Mouse (Mus musculus): ENCODE data around the gene Agbl1. TPM values are rescaled to one million over a fixed set of nuclear protein-coding genes. Genes with fewer than 3 reads are reported as not detected.
A peak's percentile ranks its signal among the peaks of the same experiment; 100 is the strongest.

Gene Agbl1
- polyA plus RNA-seq, 1 experiment from 2014 or later: not detected

DNA sequence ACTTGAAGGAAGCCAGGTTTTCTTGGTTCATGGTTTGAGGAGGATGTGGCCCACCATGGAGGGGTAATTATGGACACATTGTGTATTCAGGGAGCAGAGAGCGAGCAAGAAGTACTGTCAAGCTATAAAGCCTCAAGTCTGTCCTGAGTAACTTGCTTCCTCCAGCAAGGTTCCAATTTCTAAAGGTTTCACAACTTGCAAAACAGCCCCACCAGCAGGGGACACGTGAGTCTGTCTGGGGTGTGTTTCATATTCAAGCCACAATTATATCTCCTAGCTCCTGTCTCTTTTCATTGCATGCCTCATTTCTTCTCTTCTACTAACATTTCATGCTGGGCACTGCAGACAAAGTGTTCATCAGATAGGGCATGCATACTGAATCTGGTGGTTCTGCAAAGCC lies 53.1 kb downstream of the Agbl1 start:
- Histone ChIP-seq H3K27ac (replicated peaks) (no peak overlapping the region), H3K36me3 (ENCODE audit: control insufficient read depth, insufficient read depth, low read length) (no peaks in the 10 kb centered on the region), H3K4me3 (ENCODE audit: low read depth, low read length) (no peak overlapping the region), H3K27me3 (ENCODE audit: control insufficient read depth, insufficient read depth, low read length) (no peaks in the 10 kb centered on the region), H3K4me1 (replicated peaks; ENCODE audit: control insufficient read depth, insufficient read depth) (no peaks in the 10 kb centered on the region), H3K4me2 (replicated peaks; ENCODE audit: low read depth) (no peak overlapping the region), H3K9ac (ENCODE audit: low read length) (no peak overlapping the region), H3K9me3 (ENCODE audit: control insufficient read depth, low read length) (no peaks in the 10 kb centered on the region)
- WGBS: 60% methylated on average over 2 of the region's 2 CpGs
- DNase-seq (ENCODE audit: low spot score) (no peak), ATAC-seq (ENCODE audit: low FRiP score, low TSS enrichment) (no peak)
- TF ChIP-seq CTCF (IDR thresholded peaks at IDR 0.05; ENCODE audit: low read depth) (no peak), EP300 (optimal IDR thresholded peaks at IDR 0.05) (no peak)

- H3K27ac ChIP-seq (replicated peaks): no peak overlapping the region
- H3K4me1 ChIP-seq (replicated peaks; ENCODE audit: control insufficient read depth, insufficient read depth): no peaks in the 10 kb centered on the region
- no peak overlapping the region for H3K4me2 ChIP-seq (replicated peaks; ENCODE audit: low read depth)
- peak; percentile 66 for TF ChIP-seq CTCF (IDR thresholded peaks at IDR 0.05; ENCODE audit: low read depth)
- TF ChIP-seq EP300 (optimal IDR thresholded peaks at IDR 0.05): no peak
- WGBS: 67% methylated on average over 3 of the region's 3 CpGs
- no peaks in the 10 kb centered on the region for H3K27me3 ChIP-seq (ENCODE audit: control insufficient read depth, insufficient read depth, low read length)
- ATAC-seq (ENCODE audit: low FRiP score, low TSS enrichment) (no peak), DNase-seq (ENCODE audit: low spot score) (no peak)
- H3K4me3 ChIP-seq (ENCODE audit: low read depth, low read length): no peak overlapping the region
- no peak overlapping the region for H3K9ac ChIP-seq (ENCODE audit: low read length)
- H3K36me3 ChIP-seq (ENCODE audit: control insufficient read depth, insufficient read depth, low read length): no peaks in the 10 kb centered on the region
- no peaks in the 10 kb centered on the region for H3K9me3 ChIP-seq (ENCODE audit: control insufficient read depth, low read length)
These were observed 57.8 kb downstream of the Agbl1 start for GRCm38 (mm10) chr7:76287531-76287930.

DNA sequence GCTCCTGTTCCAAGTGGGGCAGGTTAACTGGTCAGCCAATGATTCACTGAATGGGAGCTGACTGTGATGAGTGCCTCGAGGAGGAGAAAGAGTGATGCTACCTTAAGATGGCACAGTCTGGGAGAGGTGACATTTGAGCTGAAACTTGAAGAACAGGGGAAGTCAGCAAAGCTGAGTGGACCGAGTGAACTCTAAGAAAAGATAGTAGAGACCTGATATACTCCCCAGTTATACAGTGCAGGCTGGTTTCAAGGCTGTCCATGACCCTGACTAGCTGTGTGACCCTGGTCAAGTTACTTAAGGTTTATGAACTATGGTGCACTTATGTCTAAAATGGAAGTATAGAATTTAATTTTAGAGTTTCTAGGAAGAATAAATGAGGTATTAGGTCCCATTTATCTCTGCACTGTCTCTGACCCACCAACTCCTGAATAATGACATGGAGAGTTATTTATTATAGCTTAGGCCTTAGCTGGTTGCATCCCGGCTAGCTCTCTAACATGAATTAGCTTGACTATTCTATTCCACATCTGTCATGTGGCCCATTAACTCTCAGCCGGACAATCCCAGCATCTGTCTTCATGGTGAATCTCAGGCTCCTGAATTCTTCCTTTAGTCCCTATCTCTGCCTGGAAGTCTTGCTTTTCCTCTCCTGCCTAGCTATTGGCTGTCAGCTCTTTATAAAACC lies 92.3 kb downstream of the Agbl1 start:
- 70% methylated on average over 4 of the region's 4 CpGs for WGBS
- TF ChIP-seq EP300 (optimal IDR thresholded peaks at IDR 0.05) (no peak), CTCF (IDR thresholded peaks at IDR 0.05; ENCODE audit: low read depth) (no peak)
- no peak for ATAC-seq (ENCODE audit: low FRiP score, low TSS enrichment)

DNA sequence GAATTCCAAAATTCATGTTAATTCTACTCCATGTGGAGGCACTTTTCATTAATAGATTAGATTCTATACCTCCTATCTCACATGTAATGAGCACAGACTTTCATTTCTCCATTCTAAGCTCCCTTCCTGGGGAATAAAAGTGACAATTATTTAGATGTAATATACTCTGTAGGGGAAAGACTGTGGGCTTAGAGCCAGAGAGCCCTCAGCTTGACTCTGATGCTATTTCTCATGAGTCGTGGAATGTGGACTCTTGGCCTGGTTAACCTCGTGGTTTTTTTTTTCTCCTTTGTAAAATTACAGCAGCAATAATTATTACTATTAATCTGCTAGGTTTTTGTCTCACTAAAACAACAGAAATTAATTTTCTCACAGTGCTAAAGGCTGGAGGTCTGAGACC lies 96.4 kb downstream of the Agbl1 start:
- Histone ChIP-seq H3K27me3 (ENCODE audit: control insufficient read depth, insufficient read depth, low read length) (no peaks in the 10 kb centered on the region), H3K9me3 (ENCODE audit: control insufficient read depth, low read length) (no peaks in the 10 kb centered on the region), H3K4me2 (replicated peaks; ENCODE audit: low read depth) (no peak overlapping the region), H3K4me1 (replicated peaks; ENCODE audit: control insufficient read depth, insufficient read depth) (no peaks in the 10 kb centered on the region), H3K9ac (ENCODE audit: low read length) (no peak overlapping the region), H3K27ac (replicated peaks) (no peak overlapping the region), H3K4me3 (ENCODE audit: low read depth, low read length) (no peak overlapping the region), H3K36me3 (ENCODE audit: control insufficient read depth, insufficient read depth, low read length) (no peaks in the 10 kb centered on the region)
- DNase-seq (ENCODE audit: low spot score) (no peak), ATAC-seq (ENCODE audit: low FRiP score, low TSS enrichment) (no peak)
- WGBS: 42% methylated on average over 2 of the region's 2 CpGs
- TF ChIP-seq CTCF (IDR thresholded peaks at IDR 0.05; ENCODE audit: low read depth) (no peak), EP300 (optimal IDR thresholded peaks at IDR 0.05) (no peak)

More for the DNA sequence above, 92.3 kb downstream of the Agbl1 start:
- no peak overlapping the region for H3K4me2 ChIP-seq (replicated peaks; ENCODE audit: low read depth)
- no peak overlapping the region for H3K4me3 ChIP-seq (ENCODE audit: low read depth, low read length)
- no peaks in the 10 kb centered on the region for H3K27me3 ChIP-seq (ENCODE audit: control insufficient read depth, insufficient read depth, low read length)
- no peak overlapping the region for H3K27ac ChIP-seq (replicated peaks)
- DNase-seq (ENCODE audit: low spot score): no peak
- H3K9me3 ChIP-seq (ENCODE audit: control insufficient read depth, low read length): no peaks in the 10 kb centered on the region
- H3K4me1 ChIP-seq (replicated peaks; ENCODE audit: control insufficient read depth, insufficient read depth): no peaks in the 10 kb centered on the region
- no peak overlapping the region for H3K9ac ChIP-seq (ENCODE audit: low read length)
- H3K36me3 ChIP-seq (ENCODE audit: control insufficient read depth, insufficient read depth, low read length): no peaks in the 10 kb centered on the region

DNA sequence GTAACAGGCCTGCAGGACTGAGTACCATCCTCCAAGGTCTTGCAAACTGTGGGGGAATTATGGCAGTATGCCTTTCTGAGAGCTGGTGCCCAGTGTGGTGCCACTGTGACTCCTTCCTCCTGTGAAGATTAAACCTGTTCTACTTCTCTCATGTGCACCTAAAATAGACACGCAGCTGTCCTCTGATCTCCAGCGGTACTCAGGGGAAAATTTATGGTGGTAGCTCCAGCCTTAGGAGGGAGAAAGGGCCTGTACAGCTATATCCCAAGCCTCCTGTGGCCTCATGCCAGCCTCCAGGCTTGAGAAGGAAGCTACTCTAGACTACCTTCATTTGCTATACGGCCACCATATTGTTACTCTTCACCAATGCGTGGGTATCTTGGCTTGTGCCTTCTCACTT lies 109.6 kb downstream of the Agbl1 start:
- ATAC-seq (ENCODE audit: low FRiP score, low TSS enrichment) (no peak), DNase-seq (ENCODE audit: low spot score) (no peak)
- TF ChIP-seq EP300 (optimal IDR thresholded peaks at IDR 0.05) (no peak), CTCF (IDR thresholded peaks at IDR 0.05; ENCODE audit: low read depth) (no peak)
- no peaks in the 10 kb centered on the region for H3K36me3 ChIP-seq (ENCODE audit: control insufficient read depth, insufficient read depth, low read length)
- no peak overlapping the region for H3K9ac ChIP-seq (ENCODE audit: low read length)
- 93% methylated on average over 4 of the region's 4 CpGs for WGBS
- H3K9me3 ChIP-seq (ENCODE audit: control insufficient read depth, low read length): no peaks in the 10 kb centered on the region
- no peak overlapping the region for H3K27ac ChIP-seq (replicated peaks)
- no peaks in the 10 kb centered on the region for H3K4me1 ChIP-seq (replicated peaks; ENCODE audit: control insufficient read depth, insufficient read depth)
- H3K4me3 ChIP-seq (ENCODE audit: low read depth, low read length): no peak overlapping the region
- no peak overlapping the region for H3K4me2 ChIP-seq (replicated peaks; ENCODE audit: low read depth)
- no peaks in the 10 kb centered on the region for H3K27me3 ChIP-seq (ENCODE audit: control insufficient read depth, insufficient read depth, low read length)

DNA sequence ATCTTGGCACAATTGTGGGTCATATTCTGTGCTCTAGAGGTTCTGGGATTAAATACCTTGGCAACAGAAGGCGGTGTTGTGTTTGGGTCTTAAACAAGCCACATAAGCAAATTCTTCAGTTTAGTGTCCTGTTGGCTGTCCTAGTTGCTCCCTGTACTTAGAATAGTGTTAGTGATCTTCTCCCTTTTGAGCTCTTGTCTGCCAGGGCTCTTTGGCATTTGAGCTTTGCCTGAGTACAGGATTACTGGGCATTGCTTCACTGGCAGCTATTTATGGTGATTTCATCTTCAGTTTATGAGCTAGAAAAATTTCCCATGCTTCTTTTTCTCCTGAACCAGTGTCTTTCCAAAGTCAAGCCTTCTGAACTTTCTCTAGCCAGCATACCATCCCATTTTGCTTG lies 111.9 kb downstream of the Agbl1 start:
- 91% methylated on average over 1 of the region's 1 CpGs for WGBS
- TF ChIP-seq EP300 (optimal IDR thresholded peaks at IDR 0.05): no peak
- TF ChIP-seq CTCF (IDR thresholded peaks at IDR 0.05; ENCODE audit: low read depth): no peak
- ATAC-seq (ENCODE audit: low FRiP score, low TSS enrichment): no peak

More for the DNA sequence above, 111.9 kb downstream of the Agbl1 start:
- Histone ChIP-seq H3K36me3 (ENCODE audit: control insufficient read depth, insufficient read depth, low read length) (no peaks in the 10 kb centered on the region), H3K27ac (replicated peaks) (no peak overlapping the region), H3K27me3 (ENCODE audit: control insufficient read depth, insufficient read depth, low read length) (no peaks in the 10 kb centered on the region), H3K9ac (ENCODE audit: low read length) (no peak overlapping the region), H3K9me3 (ENCODE audit: control insufficient read depth, low read length) (no peaks in the 10 kb centered on the region), H3K4me2 (replicated peaks; ENCODE audit: low read depth) (no peak overlapping the region), H3K4me1 (replicated peaks; ENCODE audit: control insufficient read depth, insufficient read depth) (no peaks in the 10 kb centered on the region), H3K4me3 (ENCODE audit: low read depth, low read length) (no peak overlapping the region)
- DNase-seq (ENCODE audit: low spot score): no peak
